Mouse (Mus musculus): ENCODE results near the gene Trmt61a.

The Trmt61a gene

DNA sequence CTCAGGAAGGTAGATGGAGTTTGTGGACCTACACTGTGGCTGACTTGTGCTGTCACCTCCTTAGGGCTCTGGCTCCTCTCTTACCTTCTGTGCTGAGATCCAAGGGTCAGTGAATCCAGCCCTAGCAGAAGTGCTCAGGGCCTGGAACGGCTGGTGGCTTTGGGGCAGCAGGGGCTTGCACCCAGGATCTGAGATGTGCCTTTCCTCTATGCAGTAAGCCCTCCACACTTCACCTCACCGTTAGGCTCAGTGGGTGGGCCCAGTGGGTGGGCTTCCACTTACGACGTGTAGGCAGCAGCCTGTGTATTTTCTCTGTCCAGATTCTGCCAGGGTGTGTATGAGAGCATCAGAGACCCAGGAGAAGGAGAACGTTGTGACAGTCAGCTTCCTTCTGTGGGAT lies 55.0 kb downstream of the Trmt61a start:
- DNase-seq (ENCODE audit: low spot score in 2 of 2), result no peak
